Mouse (Mus musculus): ENCODE measurements around the gene Gbx1.

GRCm38 (mm10) chr5:24551317-24551688 lies 24.3 kb upstream of the Gbx1 start:
- TF ChIP-seq ZKSCAN1 (IDR thresholded peaks at IDR 0.05; ENCODE audit: low read depth, low read length) (no peak), CTCF (IDR thresholded peaks at IDR 0.05 in 2 of 3, conservative IDR thresholded peaks at IDR 0.05 in 1 of 3; ENCODE audit: control insufficient read depth in 1 of 3, insufficient read depth in 1 of 3, low read depth in 2 of 3, low read length in 3 of 3, poor library complexity in 1 of 3, severe bottlenecking in 1 of 3) (no peak), EP300 (IDR thresholded peaks at IDR 0.05; ENCODE audit: low read depth in 1 of 2, low read length in 2 of 2) (no peak), USF2 (IDR thresholded peaks at IDR 0.05; ENCODE audit: borderline replicate concordance in 1 of 2, insufficient read depth in 1 of 2, low read depth in 1 of 2, low read length in 2 of 2) (no peak), TBP (IDR thresholded peaks at IDR 0.05; ENCODE audit: low read depth, low read length) (no peak), HCFC1 (IDR thresholded peaks at IDR 0.05; ENCODE audit: low read depth, low read length) (no peak), TCF12 (IDR thresholded peaks at IDR 0.05; ENCODE audit: low read depth, low read length) (no peak), TAL1 (IDR thresholded peaks at IDR 0.05; ENCODE audit: low read length) (no peak), NELFE (IDR thresholded peaks at IDR 0.05; ENCODE audit: low read depth, low read length) (no peak), CHD2 (IDR thresholded peaks at IDR 0.05; ENCODE audit: low read length) (no peak), RAD21 (IDR thresholded peaks at IDR 0.05; ENCODE audit: low read depth, low read length) (no peak), POLR2AphosphoS2 (IDR thresholded peaks at IDR 0.05; ENCODE audit: low read length) (no peak), ZNF384 (IDR thresholded peaks at IDR 0.05; ENCODE audit: low read depth, low read length) (no peak)

Measured in MEL (cell line).